Mouse (Mus musculus) E14TG2a.4 (cell line): ENCODE results near the gene Them7.

ENCODE experiments used
- CTCF ChIP-seq: conservative IDR thresholded peaks from 2 replicates; pipeline ENCODE4 v1.5.1; 2014; ENCODE audit warnings: low read length
- NANOG ChIP-seq: IDR thresholded peaks from 2 replicates; pipeline ENCODE4 v1.6.1; 2014; ENCODE audit warnings: borderline replicate concordance, low read length, mixed read lengths
- POU5F1 ChIP-seq: IDR thresholded peaks from 2 replicates; pipeline ENCODE4 v1.6.1; 2014; ENCODE audit warnings: low read length, borderline replicate concordance

GRCm38 (mm10) chr2:105348886-105349285, 124.8 kb downstream of the Them7 start:
- TF ChIP-seq CTCF: no peak
- no peak for TF ChIP-seq NANOG
- TF ChIP-seq POU5F1: no peak
